Mouse (Mus musculus): ENCODE measurements around the gene Rtn4.

GRCm38 (mm10) chr11:29748750-29749467 lies 56.2 kb downstream of the Rtn4 start:
- TF ChIP-seq CTCF (IDR thresholded peaks at IDR 0.05; ENCODE audit: low read depth, low read length) (no peak), POLR2A (IDR thresholded peaks at IDR 0.05; ENCODE audit: insufficient read depth, low read length) (no peak)
